Mouse (Mus musculus) neural tube, embryonic 14.5 days (tissue): ENCODE measurements around the gene Sema7a. TPM values are rescaled to one million over a fixed set of nuclear protein-coding genes. Genes with fewer than 3 reads are reported as not detected.

Experiments used
- ATAC-seq: fragments of 200-750 bp; cut with Nextera tagmentation; 2 replicates; pipeline ENCODE4 v1.8.0; 2017; ENCODE audit warnings: low read depth, mild to moderate bottlenecking, moderate TSS enrichment, moderate library complexity
- H3K27ac ChIP-seq: fragments of 300-500 bp; sonication (generic); 2 replicates; pipeline ENCODE4 v1.5.1; 2014; ENCODE audit warnings: low read depth, mild to moderate bottlenecking, control low read depth, low read length, moderate library complexity, mixed read lengths
- H3K27me3 ChIP-seq: fragments of 300-500 bp; sonication (generic); 2 replicates; pipeline ENCODE4 v1.6.1; 2014; ENCODE audit warnings: low read length; ENCODE audit not compliant: control insufficient read depth, insufficient read depth
- H3K36me3 ChIP-seq: fragments of 300-500 bp; sonication (generic); 2 replicates; pipeline ENCODE4 v1.6.1; 2014; ENCODE audit warnings: low read length, mixed read lengths; ENCODE audit not compliant: control insufficient read depth, insufficient read depth
- H3K4me1 ChIP-seq: fragments of 300-500 bp; sonication (generic); 2 replicates; pipeline ENCODE4 v1.6.1; 2014; ENCODE audit warnings: low read length; ENCODE audit not compliant: control insufficient read depth, insufficient read depth
- H3K4me2 ChIP-seq: fragments of 300-500 bp; sonication (generic); 2 replicates; pipeline ENCODE4 v1.6.1; 2014; ENCODE audit warnings: mild to moderate bottlenecking, low read depth, low read length, control low read depth
- H3K4me3 ChIP-seq: fragments of 300-500 bp; sonication (generic); 2 replicates; pipeline ENCODE4 v1.5.1; 2014; ENCODE audit warnings: low read depth, low read length, control low read depth, mixed read lengths
- H3K9ac ChIP-seq: fragments of 300-500 bp; sonication (generic); replicated peaks from 2 replicates; pipeline ENCODE4 v1.6.1; 2014; ENCODE audit warnings: low read depth, mild to moderate bottlenecking, control low read depth, low read length, mixed read lengths
- H3K9me3 ChIP-seq: fragments of 300-500 bp; sonication (generic); 2 replicates; pipeline ENCODE4 v1.6.1; 2016; ENCODE audit warnings: low read length; ENCODE audit not compliant: control insufficient read depth
- WGBS: fragments of 180-500 bp; shearing (Covaris S2); extraction: QIAGEN DNeasy Blood & Tissue Kit; methylation state at CpG from one replicate; pipeline ENCODE4 v1.1.7; 2014; 5-methylcytosine and 5-hydroxymethylcytosine counted together
- polyA plus RNA-seq: library from polyadenylated mRNA; unstranded; fragments of >200 nt; fragmentation: Nextera tagmentation; extraction: Ambion mirVana; gene quantifications from 2 replicates; pipeline ENCODE4 v1.2.1, GENCODE M21; 2014

The Sema7a gene
- polyA plus RNA-seq, 1 experiment from 2014 or later: 7.2 TPM

GRCm38 (mm10) chr9:57961863-57962778 lies 22.2 kb downstream of the Sema7a start:
- Histone ChIP-seq H3K9me3 (no peaks in the 10 kb centered on the region), H3K4me2 (no peak overlapping the region), H3K27me3 (no peaks in the 10 kb centered on the region), H3K4me3 (no peak overlapping the region), H3K4me1 (no peaks in the 10 kb centered on the region), H3K36me3 (peaks cover 24% of the 10 kb centered on the region), H3K27ac (no peak overlapping the region), H3K9ac (no peak overlapping the region)
- ATAC-seq: no peak
- WGBS: 78% methylated on average over 17 of the region's 17 CpGs

- WGBS: 89% methylated on average over 4 of the region's 4 CpGs
- Histone ChIP-seq H3K27ac (no peak overlapping the region), H3K4me1 (no peaks in the 10 kb centered on the region), H3K27me3 (no peaks in the 10 kb centered on the region), H3K9ac (no peak overlapping the region), H3K36me3 (peaks cover 22% of the 10 kb centered on the region), H3K9me3 (no peaks in the 10 kb centered on the region), H3K4me3 (no peak overlapping the region), H3K4me2 (no peak overlapping the region)
- ATAC-seq: no peak
Observed at GRCm38 (mm10) chr9:57963249-57963997, 23.5 kb downstream of the Sema7a start.

GRCm38 (mm10) chr9:57963998-57964395 lies 24.1 kb downstream of the Sema7a start:
- no peaks in the 10 kb centered on the region for H3K27me3 ChIP-seq
- H3K4me3 ChIP-seq: no peak overlapping the region
- H3K9me3 ChIP-seq: no peaks in the 10 kb centered on the region
- H3K36me3 ChIP-seq: peaks cover 22% of the 10 kb centered on the region
- H3K4me2 ChIP-seq: no peak overlapping the region
- no peak overlapping the region for H3K27ac ChIP-seq
- H3K4me1 ChIP-seq: no peaks in the 10 kb centered on the region
- H3K9ac ChIP-seq: no peak overlapping the region
- no peak for ATAC-seq
- WGBS: 82% methylated on average over 5 of the region's 5 CpGs

GRCm38 (mm10) chr9:57964528-57965250 lies 24.8 kb downstream of the Sema7a start:
- no peaks in the 10 kb centered on the region for H3K9me3 ChIP-seq
- no peak overlapping the region for H3K27ac ChIP-seq
- no peak overlapping the region for H3K4me3 ChIP-seq
- H3K36me3 ChIP-seq: peaks cover 22% of the 10 kb centered on the region
- no peaks in the 10 kb centered on the region for H3K27me3 ChIP-seq
- H3K4me1 ChIP-seq: 0 out of 2 replicates have a peak, but pooled peaks cover 2% of the 10 kb centered on the region
- no peak overlapping the region for H3K9ac ChIP-seq
- H3K4me2 ChIP-seq: no peak overlapping the region
- WGBS: 75% methylated on average over 6 of the region's 6 CpGs
- no peak for ATAC-seq

- H3K4me2 ChIP-seq: no peak overlapping the region
- H3K9me3 ChIP-seq: no peaks in the 10 kb centered on the region
- ATAC-seq: no peak
- 82% methylated on average over 12 of the region's 12 CpGs for WGBS
- no peak overlapping the region for H3K9ac ChIP-seq
- H3K4me3 ChIP-seq: no peak overlapping the region
- H3K27me3 ChIP-seq: no peaks in the 10 kb centered on the region
- no peak overlapping the region for H3K27ac ChIP-seq
- H3K4me1 ChIP-seq: 0 out of 2 replicates have a peak, but pooled peaks cover 2% of the 10 kb centered on the region
- peaks cover 13% of the 10 kb centered on the region for H3K36me3 ChIP-seq
Observed at GRCm38 (mm10) chr9:57965281-57966185, 25.6 kb downstream of the Sema7a start.

GRCm38 (mm10) chr9:57967237-57967960 lies 27.5 kb downstream of the Sema7a start:
- no peaks in the 10 kb centered on the region for H3K36me3 ChIP-seq
- H3K4me1 ChIP-seq: 0 out of 2 replicates have a peak, but pooled peaks cover 2% of the 10 kb centered on the region
- no peak overlapping the region for H3K4me3 ChIP-seq
- H3K27me3 ChIP-seq: no peaks in the 10 kb centered on the region
- H3K4me2 ChIP-seq: no peak overlapping the region
- no peak for ATAC-seq
- WGBS: 77% methylated on average over 14 of the region's 14 CpGs
- H3K9ac ChIP-seq: no peak overlapping the region
- H3K27ac ChIP-seq: no peak overlapping the region
- no peaks in the 10 kb centered on the region for H3K9me3 ChIP-seq

GRCm38 (mm10) chr9:57968166-57968771 lies 28.4 kb downstream of the Sema7a start:
- Histone ChIP-seq H3K9ac (no peak overlapping the region), H3K4me1 (0 out of 2 replicates have a peak, but pooled peaks cover 2% of the 10 kb centered on the region), H3K36me3 (no peaks in the 10 kb centered on the region), H3K27ac (no peak overlapping the region), H3K9me3 (no peaks in the 10 kb centered on the region), H3K27me3 (no peaks in the 10 kb centered on the region), H3K4me2 (no peak overlapping the region), H3K4me3 (no peak overlapping the region)
- ATAC-seq: no peak
- WGBS: 85% methylated on average over 9 of the region's 9 CpGs
